Mouse (Mus musculus) heart, postnatal 0 days (tissue): Measurements from ENCODE around the gene Ggnbp2. TPM values are rescaled to one million over a fixed set of nuclear protein-coding genes. Genes with fewer than 3 reads are reported as not detected.
"Not testable (repeated sequence)": the region's sequence is repeated elsewhere in the genome, so short reads cannot be mapped to it uniquely, and the experiment has no call there.

Experiments
- ATAC-seq: fragments of 200-750 bp; cut with Nextera tagmentation; 2 replicates; pipeline ENCODE4 v1.8.0; 2017; ENCODE audit warnings: low read depth, moderate number of reproducible peaks, moderate library complexity; ENCODE audit not compliant: insufficient read depth
- DNase-seq: peaks from one replicate; pipeline ENCODE4 v3.0.0-alpha.2; 2016; ENCODE audit warnings: low spot score
- H3K27ac ChIP-seq: fragments of 300-500 bp; sonication (generic); 2 replicates; pipeline ENCODE4 v1.5.1; 2014; ENCODE audit warnings: low read depth, mild to moderate bottlenecking
- H3K27me3 ChIP-seq: fragments of 300-500 bp; sonication (generic); 2 replicates; pipeline ENCODE4 v1.6.1; 2014; ENCODE audit warnings: low read length, mixed read lengths; ENCODE audit not compliant: control insufficient read depth, insufficient read depth
- H3K36me3 ChIP-seq: fragments of 300-500 bp; sonication (generic); replicated peaks from 2 replicates; pipeline ENCODE4 v1.6.1; 2014; ENCODE audit warnings: low read length, mixed read lengths; ENCODE audit not compliant: control insufficient read depth, insufficient read depth
- H3K4me1 ChIP-seq: fragments of 300-500 bp; sonication (generic); 2 replicates; pipeline ENCODE4 v1.6.1; 2014; ENCODE audit warnings: antibody characterized with exemption; ENCODE audit not compliant: control insufficient read depth, insufficient read depth
- H3K4me2 ChIP-seq: fragments of 300-500 bp; sonication (generic); 2 replicates; pipeline ENCODE4 v1.6.1; 2014; ENCODE audit warnings: low read depth, mild to moderate bottlenecking, low read length, moderate library complexity
- H3K4me3 ChIP-seq: fragments of 300-500 bp; sonication (generic); 2 replicates; pipeline ENCODE4 v1.5.1; 2014; ENCODE audit warnings: low read depth, low read length
- H3K9ac ChIP-seq: fragments of 300-500 bp; sonication (generic); replicated peaks from 2 replicates; pipeline ENCODE4 v1.6.1; 2014; ENCODE audit warnings: low read depth, low read length, mixed read lengths
- H3K9me3 ChIP-seq: fragments of 300-500 bp; sonication (generic); replicated peaks from 2 replicates; pipeline ENCODE4 v1.6.1; 2016; ENCODE audit warnings: low read length; ENCODE audit not compliant: control insufficient read depth
- CTCF ChIP-seq: IDR thresholded peaks from 2 replicates; pipeline ENCODE4 v1.5.1; 2016; ENCODE audit warnings: antibody characterized with exemption, control low read depth, low read depth
- EP300 ChIP-seq: IDR thresholded peaks from 2 replicates; pipeline ENCODE4 v1.6.1; 2016; ENCODE audit warnings: antibody characterized with exemption, low read depth
- WGBS: fragments of 180-500 bp; shearing (Covaris S2); extraction: QIAGEN DNeasy Blood & Tissue Kit; methylation state at CpG from one replicate; pipeline ENCODE4 v1.1.7; 2014; 5-methylcytosine and 5-hydroxymethylcytosine counted together
- polyA plus RNA-seq: library from polyadenylated mRNA; unstranded; fragments of >200 nt; fragmentation: Nextera tagmentation; extraction: Ambion mirVana; gene quantifications from 2 replicates; pipeline ENCODE4 v1.2.1, GENCODE M21; 2015
- total RNA-seq: library from RNA; depleted of rRNA; stranded (reverse); fragments of >200 nt; gene quantifications from 2 replicates; pipeline ENCODE4 v1.2.3, GENCODE M21; 2014; ENCODE audit warnings: low replicate concordance

The Ggnbp2 gene
- total and polyA plus RNA-seq, 2 experiments from 2014 or later: 35.0 to 39.4 TPM

DNA sequence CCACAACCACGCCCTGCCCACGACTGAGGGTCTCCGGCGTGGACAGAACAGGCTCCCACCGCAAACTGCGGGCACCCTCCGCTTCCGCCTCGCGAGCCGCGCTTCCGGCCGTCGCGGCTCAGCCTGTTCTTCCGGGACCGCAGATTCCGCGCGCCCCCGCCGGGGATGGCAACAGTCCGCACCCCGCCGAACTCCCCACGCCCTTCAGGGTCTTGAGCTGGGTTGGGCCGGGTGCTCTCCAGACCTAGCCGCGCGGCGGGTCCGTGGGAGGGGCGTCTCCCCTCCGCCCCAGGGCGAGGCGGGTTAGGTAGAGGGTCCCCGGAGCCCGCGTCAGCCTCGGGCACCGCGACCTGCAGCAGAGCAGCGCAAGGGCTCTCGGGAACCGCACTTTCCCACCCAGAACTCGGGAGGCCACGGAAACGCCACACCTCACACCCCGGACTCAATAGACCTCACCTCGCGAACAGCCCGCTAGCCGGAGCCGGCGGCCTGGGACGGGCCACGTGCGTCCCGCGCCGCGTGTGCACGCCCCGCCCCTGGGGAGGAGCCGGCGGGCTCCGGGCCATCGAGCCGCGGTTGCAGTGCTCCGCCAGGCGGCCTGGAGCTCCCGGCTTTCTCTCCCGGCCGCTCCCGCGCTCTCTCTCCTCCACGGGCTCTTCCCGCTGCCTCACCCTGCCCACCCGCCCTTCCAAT, 9.3 kb upstream of the Ggnbp2 start, which contains the start of the genes Myo19 and Pigw:
Myo19 (plus strand) TSS at position 377 of the 693 bp plus-strand sequence.
Pigw (minus strand) TSS at position 514 of the 693 bp plus-strand sequence.
- Histone ChIP-seq H3K9ac (peak within 1 kb of the TSS; percentile 83), H3K4me2 (peak within 1 kb of the TSS; percentile 100), H3K36me3 (peaks cover 21% of the 10 kb centered on the region; the same call in 1 of the 2 replicates), H3K27me3 (no peaks in the 10 kb centered on the region), H3K4me1 (peaks cover 8% of the 10 kb centered on the region), H3K9me3 (no peaks in the 10 kb centered on the region), H3K4me3 (peak within 1 kb of the TSS; percentile 96), H3K27ac (peak within 1 kb of the TSS; percentile 94)
- ATAC-seq (peak; percentile 96), DNase-seq (peak; percentile 69)
- WGBS: under 1% methylated on average over 77 of the region's 81 CpGs
- no peak for TF ChIP-seq CTCF

- 18% methylated on average over 7 of the region's 7 CpGs for WGBS
- Histone ChIP-seq H3K27ac (peak overlapping the region; percentile 94), H3K27me3 (no peaks in the 10 kb centered on the region), H3K9ac (peak overlapping the region; percentile 83), H3K4me1 (peaks cover 8% of the 10 kb centered on the region), H3K9me3 (no peaks in the 10 kb centered on the region), H3K4me3 (peak overlapping the region; percentile 96), H3K4me2 (peak overlapping the region; percentile 100), H3K36me3 (peaks cover 14% of the 10 kb centered on the region; the same call in 1 of the 2 replicates)
- DNase-seq (no peak), ATAC-seq (no peak)
- no peak for TF ChIP-seq EP300
- TF ChIP-seq CTCF: no peak
These were observed 8.6 kb upstream of the Ggnbp2 start for GRCm38 (mm10) chr11:84879007-84879771.

GRCm38 (mm10) chr11:84876020-84876419, 5.4 kb upstream of the Ggnbp2 start:
- H3K4me1 ChIP-seq: peaks cover 10% of the 10 kb centered on the region
- not testable (repeated sequence) for DNase-seq, H3K36me3 ChIP-seq, H3K9me3 ChIP-seq, H3K27ac ChIP-seq, H3K9ac ChIP-seq, H3K4me2 ChIP-seq, ATAC-seq, H3K27me3 ChIP-seq, H3K4me3 ChIP-seq
- no CpG with 5 or more reads among the region's 1 CpGs for WGBS

DNA sequence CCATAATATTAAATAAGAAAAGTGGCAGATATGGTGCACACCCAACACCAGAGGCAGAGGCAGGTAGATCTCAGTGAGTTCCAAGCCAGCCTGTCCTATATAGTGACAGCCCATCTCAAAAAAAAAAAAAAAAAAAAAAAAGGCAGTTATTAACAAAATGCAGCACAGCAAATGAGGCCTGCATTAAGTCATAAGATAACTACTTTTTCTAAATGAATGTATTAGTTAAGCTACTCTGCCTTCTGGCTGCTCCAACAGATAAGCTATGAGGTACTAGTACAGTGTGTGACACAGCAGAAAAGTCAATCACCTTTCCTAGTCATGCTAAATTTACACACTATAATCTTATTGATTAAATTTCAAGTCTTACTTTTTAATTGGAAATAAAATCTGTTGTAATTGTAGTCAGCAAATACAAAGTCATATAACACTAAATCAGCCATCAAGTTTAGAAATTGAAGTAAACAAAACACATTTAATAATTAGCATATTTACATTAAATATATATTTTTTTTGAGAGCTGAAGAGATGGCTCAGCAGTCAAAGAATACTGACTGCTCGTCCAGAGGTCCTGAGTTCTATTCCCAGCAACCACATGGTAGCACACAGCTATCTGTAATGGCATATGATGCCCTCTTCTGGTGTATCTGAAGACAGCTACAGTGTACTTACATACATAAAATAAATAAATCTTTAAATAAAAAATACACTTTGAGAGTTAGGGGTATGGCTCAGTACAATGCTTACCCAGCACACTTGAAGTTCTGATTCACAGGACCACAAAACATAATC, 2.6 kb upstream of the Ggnbp2 start:
- TF ChIP-seq EP300 (no peak), CTCF (no peak)
- DNase-seq: no peak
- Histone ChIP-seq H3K27me3 (no peaks in the 10 kb centered on the region), H3K9me3 (no peaks in the 10 kb centered on the region), H3K36me3 (peaks cover 5% of the 10 kb centered on the region; the same call in 1 of the 2 replicates), H3K27ac (no peak overlapping the region), H3K4me3 (no peak overlapping the region), H3K4me1 (peaks cover 9% of the 10 kb centered on the region; the same call in 1 of the 2 replicates), H3K9ac (no peak overlapping the region), H3K4me2 (no peak overlapping the region)
- WGBS: 74% methylated on average over 1 of the region's 1 CpGs
- ATAC-seq: no peak

DNA sequence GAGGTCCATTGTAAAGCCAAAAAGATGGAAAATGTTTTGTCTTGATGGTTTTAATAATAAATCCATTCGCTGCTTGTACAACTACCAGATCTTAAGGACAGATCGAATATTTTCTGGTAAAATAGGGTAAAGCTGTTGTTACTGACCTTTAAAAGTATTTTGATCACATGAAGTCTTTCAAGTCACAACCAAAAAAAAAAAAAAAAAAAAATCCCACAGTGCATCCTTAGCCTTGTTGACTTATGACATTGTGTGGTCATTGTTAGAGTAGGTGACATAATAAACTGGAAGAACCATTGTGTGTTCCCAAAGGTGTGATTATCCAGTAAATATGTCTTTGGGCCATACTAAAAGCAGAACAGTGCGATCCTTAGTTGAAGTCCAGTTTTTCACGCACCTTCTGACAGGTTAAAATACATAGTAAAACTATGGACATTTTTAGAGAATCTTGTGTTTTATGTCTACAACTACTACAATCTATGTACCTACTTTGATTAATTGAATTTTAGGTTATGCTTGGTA, 992 bp upstream of the Ggnbp2 start:
- Histone ChIP-seq H3K4me2 (peak overlapping the region; percentile 72), H3K27me3 (no peaks in the 10 kb centered on the region), H3K9me3 (no peaks in the 10 kb centered on the region), H3K4me1 (peaks cover 19% of the 10 kb centered on the region; the same call in 1 of the 2 replicates), H3K27ac (peak overlapping the region; percentile 99), H3K4me3 (peak overlapping the region; percentile 78), H3K9ac (peak overlapping the region; percentile 92), H3K36me3 (no peaks in the 10 kb centered on the region)
- WGBS: 74% methylated on average over 4 of the region's 4 CpGs
- DNase-seq (no peak), ATAC-seq (no peak)
- TF ChIP-seq EP300: no peak
